Mouse (Mus musculus): ENCODE measurements at regions not wholly inside any gene's neighbourhood (a gene's known extent, or its start where the extent isn't known, plus 50 kb on each side); places are given as distances from the start of the nearest gene placed in this dataset.

DNA sequence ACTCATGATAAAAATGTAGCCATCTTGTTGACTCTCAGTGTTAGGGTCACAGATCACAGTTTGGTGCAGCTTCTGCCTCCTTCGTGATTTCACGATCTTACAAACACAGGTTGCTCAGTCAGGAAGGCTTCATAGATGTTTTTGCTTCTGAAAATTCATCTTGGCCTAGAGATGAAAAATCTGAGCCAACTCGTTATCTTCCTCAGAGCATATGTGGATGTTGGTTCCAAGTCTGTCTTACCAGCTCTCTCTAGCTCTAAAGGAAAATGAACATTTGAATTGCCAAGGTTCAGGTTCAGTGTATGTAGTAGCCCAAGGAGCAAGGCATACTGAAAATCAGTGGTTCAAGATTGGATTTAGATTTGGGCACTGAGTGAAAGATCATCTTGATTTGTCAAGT lies 485.9 kb upstream of the B3gat1 start:
- TF ChIP-seq CTCF (IDR thresholded peaks at IDR 0.05), result no peak
- ATAC-seq (no peak), DNase-seq (ENCODE audit: low read depth, low spot score) (no peak)
- CTCF ChIA-PET, result no interaction called here
- in situ Hi-C loops (cut with MboI; ENCODE audit: low pct_unique_long_range_greater_than_20kb), result no loop called here
- H3K27me3 ChIP-seq, result no peaks in the 10 kb centered on the region
- POLR2A ChIA-PET, result no interaction called here

DNA sequence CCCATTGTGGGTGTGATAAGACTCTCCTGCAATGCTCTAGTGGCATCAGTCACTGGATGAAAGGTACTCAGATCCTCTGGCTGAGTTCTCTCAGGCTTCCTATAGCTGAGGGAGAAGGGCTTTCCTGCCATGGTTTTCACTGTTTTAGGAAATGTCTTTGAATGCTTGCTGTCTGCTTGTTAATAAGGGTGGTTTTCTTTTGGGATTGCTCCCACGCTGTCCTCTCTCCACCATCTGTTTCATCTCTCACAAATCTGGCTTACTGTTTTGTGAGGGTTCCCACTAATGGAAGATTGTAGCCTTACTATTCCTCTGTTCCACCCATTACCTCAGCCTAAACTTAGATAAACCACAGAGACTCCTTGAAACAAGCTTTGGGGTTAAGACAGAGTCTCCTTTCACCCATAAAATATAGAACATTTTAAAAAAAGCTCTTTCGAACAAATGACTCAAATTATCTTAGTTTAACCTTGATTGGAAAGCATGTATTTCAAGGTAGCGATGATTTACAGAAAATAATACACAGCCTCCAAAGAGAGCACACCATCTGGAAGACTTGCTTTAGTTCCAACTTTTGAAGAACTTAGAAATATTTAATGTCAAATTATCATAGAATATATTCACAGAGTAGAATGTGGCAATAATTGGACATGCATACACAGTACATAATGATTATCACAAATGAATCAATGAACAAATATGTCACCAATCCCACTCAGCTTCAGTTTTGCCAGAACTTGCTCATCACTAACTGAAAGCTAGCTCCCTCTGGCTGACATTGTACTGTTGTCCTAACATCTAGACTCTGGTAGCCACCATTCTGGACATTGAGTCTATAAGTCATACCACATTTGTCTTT lies 468.4 kb upstream of the B3gat1 start:
- in situ Hi-C loops (cut with MboI; ENCODE audit: low pct_unique_long_range_greater_than_20kb), result no loop called here
- POLR2A ChIA-PET, result no interaction called here
- CTCF ChIA-PET, result interaction anchor here (1.1 kb wide), 1 partner anchor 10 kb away, joined by 5 read pairs; no protein-coding TSS in a partner anchor
- ATAC-seq (no peak), DNase-seq (ENCODE audit: low read depth, low spot score) (no peak)
- H3K27me3 ChIP-seq, result no peaks in the 10 kb centered on the region
- TF ChIP-seq CTCF (IDR thresholded peaks at IDR 0.05), result no peak

Data from Patski (cell line).